Mouse (Mus musculus): Measurements from ENCODE around the gene Aarsd1.
"Not testable (repeated sequence)": the region's sequence is repeated elsewhere in the genome, so short reads cannot be mapped to it uniquely, and the experiment has no call there.

The Aarsd1 gene

GRCm38 (mm10) chr11:101378926-101379325 lies 38.5 kb downstream of the Aarsd1 start:
- no peak for DNase-seq (ENCODE audit: low read depth, low spot score)

GRCm38 (mm10) chr11:101378196-101378595 lies 39.2 kb downstream of the Aarsd1 start:
- not testable (repeated sequence) for DNase-seq (ENCODE audit: low read depth, low spot score)

GRCm38 (mm10) chr11:101374421-101374938 lies 42.9 kb downstream of the Aarsd1 start:
- DNase-seq (ENCODE audit: low read depth, low spot score): no peak

- no peak for DNase-seq (ENCODE audit: low read depth, low spot score)
These were observed 47.3 kb downstream of the Aarsd1 start for GRCm38 (mm10) chr11:101370141-101370540.

- no peak for DNase-seq (ENCODE audit: low read depth, low spot score)
These were observed 50.0 kb downstream of the Aarsd1 start, which contains the start of gene G6pc for GRCm38 (mm10) chr11:101367326-101367935. Gene G6pc, plus strand, starts transcription at chr11:101367561.

GRCm38 (mm10) chr11:101364531-101364931 lies 52.9 kb downstream of the Aarsd1 start:
- DNase-seq (ENCODE audit: low read depth, low spot score): no peak

GRCm38 (mm10) chr11:101360651-101361113 lies 56.7 kb downstream of the Aarsd1 start:
- DNase-seq (ENCODE audit: low read depth, low spot score): no peak

- no peak for DNase-seq (ENCODE audit: low read depth, low spot score)
These were observed 57.6 kb downstream of the Aarsd1 start for GRCm38 (mm10) chr11:101359776-101360175.

GRCm38 (mm10) chr11:101357505-101358182 lies 59.8 kb downstream of the Aarsd1 start:
- no peak for DNase-seq (ENCODE audit: low read depth, low spot score)
